Mouse (Mus musculus): ENCODE data around the gene Pcyt1a. TPM values are rescaled to one million over a fixed set of nuclear protein-coding genes. Genes with fewer than 3 reads are reported as not detected.

The Pcyt1a gene
- polyA plus RNA-seq, 1 experiment from 2014 or later = 38.6 TPM

GRCm38 (mm10) chr16:32511338-32511734 lies 80.6 kb downstream of the Pcyt1a start:
- peak overlapping the region; percentile 78 for H3K9ac ChIP-seq
- H3K9me3 ChIP-seq (replicated peaks) = no peaks in the 10 kb centered on the region
- no peaks in the 10 kb centered on the region for H3K36me3 ChIP-seq
- 59% methylated on average over 3 of the region's 3 CpGs for WGBS (ENCODE audit: insufficient replicate concordance)
- ATAC-seq (ENCODE audit: low read depth) (no peak), DNase-seq (no peak)
- H3K4me2 ChIP-seq = peak overlapping the region; percentile 64
- H3K4me1 ChIP-seq (replicated peaks) = peaks cover 98% of the 10 kb centered on the region
- H3K27me3 ChIP-seq = no peaks in the 10 kb centered on the region
- H3K27ac ChIP-seq = peak overlapping the region; percentile 98
- peak overlapping the region; percentile 40 for H3K4me3 ChIP-seq (replicated peaks)

DNA sequence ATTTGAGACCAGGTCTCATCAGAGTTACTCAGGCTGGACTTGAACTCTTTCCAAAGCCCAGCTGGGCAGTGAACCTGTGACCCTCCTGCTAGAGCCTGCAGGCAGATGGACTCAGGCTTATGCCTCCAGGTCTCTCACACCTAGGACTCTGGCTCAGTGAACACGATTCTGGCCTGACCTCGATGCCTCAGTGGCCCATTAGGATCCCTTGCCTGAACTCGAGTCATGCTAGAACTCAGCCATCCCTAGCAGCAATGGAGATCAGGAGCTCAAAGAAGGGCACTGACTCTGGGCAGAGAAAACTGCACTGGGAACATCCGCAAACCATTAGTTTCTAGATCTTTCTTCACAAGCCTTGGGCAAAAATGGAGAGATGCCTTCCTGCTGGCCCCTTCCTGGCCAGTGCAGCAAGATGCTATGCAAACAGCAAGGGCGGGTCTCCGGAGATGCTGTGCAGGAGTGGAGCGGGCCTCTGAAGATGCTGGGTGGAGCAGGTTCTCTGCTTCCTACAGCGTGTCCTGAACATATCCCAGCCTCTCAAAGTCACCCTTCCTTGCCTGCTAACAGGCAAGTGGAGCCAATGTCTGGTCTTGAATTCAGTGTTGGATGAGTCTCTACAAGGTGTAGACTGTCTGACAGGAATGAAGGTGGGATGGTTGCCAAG lies 81.2 kb downstream of the Pcyt1a start:
- Histone ChIP-seq H3K9ac (peak overlapping the region; percentile 78), H3K27me3 (no peaks in the 10 kb centered on the region), H3K27ac (peak overlapping the region; percentile 98), H3K9me3 (replicated peaks) (no peaks in the 10 kb centered on the region), H3K4me2 (peak overlapping the region; percentile 64), H3K4me1 (replicated peaks) (peaks cover 98% of the 10 kb centered on the region), H3K36me3 (no peaks in the 10 kb centered on the region), H3K4me3 (replicated peaks) (peak overlapping the region; percentile 21)
- DNase-seq = peak; percentile 55
- WGBS (ENCODE audit: insufficient replicate concordance) = 63% methylated on average over 8 of the region's 8 CpGs
- peak; percentile 17; the same call in 1 of the 2 replicates for ATAC-seq (ENCODE audit: low read depth)

GRCm38 (mm10) chr16:32512921-32513320 lies 82.2 kb downstream of the Pcyt1a start:
- Histone ChIP-seq H3K36me3 (no peaks in the 10 kb centered on the region), H3K27ac (peak overlapping the region; percentile 98), H3K4me3 (replicated peaks) (0 out of 2 replicates have a peak overlapping the region, but pooled peaks have one; percentile 21), H3K9ac (peak overlapping the region; percentile 78), H3K9me3 (replicated peaks) (no peaks in the 10 kb centered on the region), H3K4me1 (replicated peaks) (peaks cover 99% of the 10 kb centered on the region), H3K4me2 (peak overlapping the region; percentile 64), H3K27me3 (no peaks in the 10 kb centered on the region)
- DNase-seq (no peak), ATAC-seq (ENCODE audit: low read depth) (no peak)
- WGBS (ENCODE audit: insufficient replicate concordance) = 89% methylated on average over 3 of the region's 3 CpGs

DNA sequence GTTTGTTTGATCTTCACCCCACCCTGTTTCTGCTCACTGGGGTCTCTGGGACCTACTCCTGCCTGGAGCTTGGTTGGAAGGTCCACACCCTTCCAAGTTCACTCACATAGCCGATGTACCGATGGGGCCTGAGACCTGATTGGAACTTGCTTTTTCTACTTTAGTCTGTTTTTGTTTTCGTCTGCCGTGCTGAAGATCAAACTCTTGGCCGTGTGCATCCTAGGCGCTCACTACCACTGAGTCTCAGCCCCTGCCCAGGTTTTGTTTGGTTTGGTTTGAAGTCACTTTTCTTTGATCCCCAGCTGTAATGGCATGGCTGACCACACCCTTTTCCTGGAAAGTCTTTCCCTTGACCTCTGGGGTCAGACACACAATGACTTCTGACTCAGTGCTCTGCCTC lies 82.7 kb downstream of the Pcyt1a start:
- peak overlapping the region; percentile 64 for H3K4me2 ChIP-seq

GRCm38 (mm10) chr16:32513948-32514347 lies 83.2 kb downstream of the Pcyt1a start:
- no peaks in the 10 kb centered on the region for H3K9me3 ChIP-seq (replicated peaks)
- H3K4me1 ChIP-seq (replicated peaks) = peaks cover 99% of the 10 kb centered on the region
- H3K27me3 ChIP-seq = no peaks in the 10 kb centered on the region
- no peaks in the 10 kb centered on the region for H3K36me3 ChIP-seq
- no peak for DNase-seq
- no peak overlapping the region for H3K4me2 ChIP-seq
- no peak for ATAC-seq (ENCODE audit: low read depth)
- peak overlapping the region; percentile 78; the same call in 1 of the 2 replicates for H3K9ac ChIP-seq
- 90% methylated on average over 6 of the region's 6 CpGs for WGBS (ENCODE audit: insufficient replicate concordance)
- peak overlapping the region; percentile 98 for H3K27ac ChIP-seq
- no peak overlapping the region for H3K4me3 ChIP-seq (replicated peaks)

More for the DNA sequence above, 82.7 kb downstream of the Pcyt1a start:
- no peaks in the 10 kb centered on the region for H3K9me3 ChIP-seq (replicated peaks)
- H3K27me3 ChIP-seq = no peaks in the 10 kb centered on the region
- DNase-seq (no peak), ATAC-seq (ENCODE audit: low read depth) (no peak)
- no peak overlapping the region for H3K4me3 ChIP-seq (replicated peaks)
- peaks cover 99% of the 10 kb centered on the region for H3K4me1 ChIP-seq (replicated peaks)
- 91% methylated on average over 6 of the region's 6 CpGs for WGBS (ENCODE audit: insufficient replicate concordance)
- peak overlapping the region; percentile 78 for H3K9ac ChIP-seq
- peak overlapping the region; percentile 98 for H3K27ac ChIP-seq
- no peaks in the 10 kb centered on the region for H3K36me3 ChIP-seq

- H3K4me2 ChIP-seq = peak overlapping the region; percentile 61
- DNase-seq = peak; percentile 60
- H3K4me1 ChIP-seq (replicated peaks) = peaks cover 100% of the 10 kb centered on the region
- peak overlapping the region; percentile 29 for H3K4me3 ChIP-seq (replicated peaks)
- peak overlapping the region; percentile 98 for H3K27ac ChIP-seq
- no peaks in the 10 kb centered on the region for H3K27me3 ChIP-seq
- H3K36me3 ChIP-seq = no peaks in the 10 kb centered on the region
- ATAC-seq (ENCODE audit: low read depth) = peak; percentile 88
- peak overlapping the region; percentile 74 for H3K9ac ChIP-seq
- 31% methylated on average over 21 of the region's 21 CpGs for WGBS (ENCODE audit: insufficient replicate concordance)
- no peaks in the 10 kb centered on the region for H3K9me3 ChIP-seq (replicated peaks)
Observed at GRCm38 (mm10) chr16:32516006-32516962, 85.6 kb downstream of the Pcyt1a start.

- 84% methylated on average over 12 of the region's 12 CpGs for WGBS (ENCODE audit: insufficient replicate concordance)
- Histone ChIP-seq H3K9me3 (replicated peaks) (no peaks in the 10 kb centered on the region), H3K27ac (peak overlapping the region; percentile 67), H3K4me2 (no peak overlapping the region), H3K4me1 (replicated peaks) (peaks cover 98% of the 10 kb centered on the region), H3K36me3 (no peaks in the 10 kb centered on the region), H3K27me3 (no peaks in the 10 kb centered on the region), H3K9ac (no peak overlapping the region), H3K4me3 (replicated peaks) (no peak overlapping the region)
- no peak for ATAC-seq (ENCODE audit: low read depth)
- no peak for DNase-seq
Observed at GRCm38 (mm10) chr16:32517785-32518481, 87.2 kb downstream of the Pcyt1a start.

DNA sequence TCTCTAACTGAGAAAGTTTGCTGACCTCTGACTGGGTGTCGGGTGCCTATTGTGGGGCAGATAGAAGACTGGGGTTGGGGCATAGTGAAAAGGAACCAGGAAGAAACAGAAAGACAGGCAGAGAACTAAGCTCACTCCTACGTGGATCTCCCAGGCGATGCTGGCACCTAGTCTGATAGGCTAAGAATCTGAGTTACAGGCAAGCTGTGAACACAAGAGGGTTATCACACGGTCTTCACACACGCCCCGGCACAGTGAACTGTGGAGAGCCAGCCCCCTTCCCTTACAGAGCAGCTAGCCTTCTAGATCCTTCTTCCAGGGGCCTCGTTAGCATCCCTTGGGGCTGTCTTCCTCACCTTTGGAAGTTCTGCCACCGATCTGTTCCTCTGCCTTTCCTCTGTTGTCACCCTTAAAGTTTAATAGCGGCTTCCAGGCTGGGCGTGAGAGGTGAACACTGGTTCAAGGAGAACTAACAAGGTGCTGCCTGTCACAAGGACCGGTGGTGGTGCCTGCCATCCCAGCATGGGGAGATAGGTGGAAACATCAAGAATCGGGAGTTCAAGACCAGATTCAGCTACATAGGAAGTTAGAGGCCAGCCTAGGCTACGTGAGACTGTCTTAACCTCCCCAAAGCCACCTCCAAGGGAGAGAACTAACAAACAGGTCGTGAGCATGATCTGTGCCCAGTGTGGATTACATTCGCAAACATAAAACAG lies 89.1 kb downstream of the Pcyt1a start:
- H3K27ac ChIP-seq = peak overlapping the region; percentile 67
- WGBS (ENCODE audit: insufficient replicate concordance) = 48% methylated on average over 15 of the region's 15 CpGs
- H3K4me2 ChIP-seq = peak overlapping the region; percentile 41
- H3K9me3 ChIP-seq (replicated peaks) = no peaks in the 10 kb centered on the region
- peak overlapping the region; percentile 51 for H3K9ac ChIP-seq
- H3K4me1 ChIP-seq (replicated peaks) = peaks cover 97% of the 10 kb centered on the region
- H3K36me3 ChIP-seq = no peaks in the 10 kb centered on the region
- H3K27me3 ChIP-seq = no peaks in the 10 kb centered on the region
- peak; percentile 60 for ATAC-seq (ENCODE audit: low read depth)
- no peak overlapping the region for H3K4me3 ChIP-seq (replicated peaks)
- no peak for DNase-seq

GRCm38 (mm10) chr16:32520372-32520748 lies 89.6 kb downstream of the Pcyt1a start:
- Histone ChIP-seq H3K4me2 (peak overlapping the region; percentile 41), H3K27ac (peak overlapping the region; percentile 67), H3K36me3 (no peaks in the 10 kb centered on the region), H3K4me3 (replicated peaks) (no peak overlapping the region), H3K9ac (peak overlapping the region; percentile 51), H3K27me3 (no peaks in the 10 kb centered on the region), H3K9me3 (replicated peaks) (no peaks in the 10 kb centered on the region), H3K4me1 (replicated peaks) (peaks cover 93% of the 10 kb centered on the region)
- ATAC-seq (ENCODE audit: low read depth) (peak; percentile 57), DNase-seq (no peak)
- 10% methylated on average over 9 of the region's 9 CpGs for WGBS (ENCODE audit: insufficient replicate concordance)

DNA sequence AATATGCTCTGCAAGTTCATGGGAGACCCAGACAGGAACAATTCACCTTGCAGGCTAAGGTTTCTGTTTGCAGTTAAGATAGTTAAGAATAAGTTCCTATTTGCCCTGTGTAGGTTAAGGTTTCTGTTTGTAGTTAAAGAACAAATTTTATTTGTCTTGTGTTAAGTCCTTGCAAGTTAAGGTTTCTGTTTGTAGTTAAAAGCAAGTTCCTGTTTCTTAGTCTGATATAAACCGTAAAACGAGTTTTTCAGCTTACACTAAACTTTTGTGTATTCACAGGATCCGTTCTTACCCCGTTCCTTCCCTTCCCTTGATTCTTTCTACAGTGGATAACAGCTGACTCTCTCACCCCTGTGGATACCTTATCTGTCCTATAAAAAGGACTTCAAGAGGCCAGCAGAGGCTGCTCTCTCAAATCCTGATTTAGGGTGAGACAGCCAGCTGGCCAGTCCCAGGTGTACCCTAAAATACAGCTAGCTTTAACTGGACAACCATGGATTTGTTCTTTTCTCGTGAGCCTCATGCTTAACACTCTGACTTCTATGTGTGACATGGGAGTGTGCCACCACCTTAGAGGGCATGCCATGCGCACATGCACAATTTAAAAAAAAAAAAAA lies 92.0 kb downstream of the Pcyt1a start:
- 62% methylated on average over 6 of the region's 6 CpGs for WGBS (ENCODE audit: insufficient replicate concordance)
- Histone ChIP-seq H3K9me3 (replicated peaks) (no peaks in the 10 kb centered on the region), H3K9ac (peak overlapping the region; percentile 30), H3K36me3 (no peaks in the 10 kb centered on the region), H3K27ac (peak overlapping the region; percentile 65), H3K4me2 (no peak overlapping the region), H3K4me1 (replicated peaks) (peaks cover 84% of the 10 kb centered on the region), H3K27me3 (no peaks in the 10 kb centered on the region), H3K4me3 (replicated peaks) (no peak overlapping the region)
- ATAC-seq (ENCODE audit: low read depth) (no peak), DNase-seq (no peak)
